Mouse (Mus musculus) heart, embryonic 14.5 days (tissue): ENCODE data around the gene Klhl36. TPM values are rescaled to one million over a fixed set of nuclear protein-coding genes. Genes with fewer than 3 reads are reported as not detected.

ENCODE experiments used
- polyA plus RNA-seq: library from polyadenylated mRNA; unstranded; fragments of >200 nt; fragmentation: Nextera tagmentation; extraction: Ambion mirVana; gene quantifications from 2 replicates; pipeline ENCODE4 v1.2.1, GENCODE M21; 2014

The Klhl36 gene
- polyA plus RNA-seq, 1 experiment from 2014 or later = 10.6 TPM

Other genes with a start within 250 kb of the Klhl36 start
- not detected in 2 replicates for gene Adad2, start 249.5 kb upstream of the Klhl36 start, polyA plus RNA-seq
- gene Kcng4, start 226.6 kb upstream of the Klhl36 start, polyA plus RNA-seq = 0.11 TPM in 1 of 2 replicates, not detected in the other
- 4.7 and 6.8 TPM in 2 replicates for gene Wfdc1, start 195.9 kb upstream of the Klhl36 start, polyA plus RNA-seq
- 0.20 and 0.43 TPM in 2 replicates for gene Atp2c2, start 162.3 kb upstream of the Klhl36 start, polyA plus RNA-seq
- 11.1 and 11.4 TPM in 2 replicates for gene Tldc1, start 83.8 kb upstream of the Klhl36 start, polyA plus RNA-seq
- gene Cotl1, start 21.7 kb upstream of the Klhl36 start, polyA plus RNA-seq = 55.1 and 75.9 TPM in 2 replicates
- gene Usp10, start 48.1 kb downstream of the Klhl36 start, polyA plus RNA-seq = 66.9 and 68.0 TPM in 2 replicates
- gene Gm20388, start 48.6 kb downstream of the Klhl36 start, polyA plus RNA-seq = not detected in 2 replicates
- gene Crispld2, start 130.2 kb downstream of the Klhl36 start, polyA plus RNA-seq = 1.2 and 1.8 TPM in 2 replicates
- 29.7 and 32.6 TPM in 2 replicates for gene Zdhhc7, start 239.2 kb downstream of the Klhl36 start, polyA plus RNA-seq